Mouse (Mus musculus): ENCODE results near the gene Rhof. TPM values are rescaled to one million over a fixed set of nuclear protein-coding genes. Genes with fewer than 3 reads are reported as not detected.

The Rhof gene
- polyA plus RNA-seq, 1 experiment from 2014 or later: 1.2 TPM

- H3K4me3 ChIP-seq: peak overlapping the region; percentile 99
- H3K27me3 ChIP-seq (replicated peaks; ENCODE audit: low read depth, poor library complexity, severe bottlenecking): no peaks in the 10 kb centered on the region
- H3K36me3 ChIP-seq (replicated peaks): peaks cover 57% of the 10 kb centered on the region
- H3K27ac ChIP-seq (replicated peaks): no peak overlapping the region
- peaks cover 66% of the 10 kb centered on the region for H3K4me1 ChIP-seq
- H3K9me3 ChIP-seq: no peaks in the 10 kb centered on the region
- 42% methylated on average over 20 of the region's 20 CpGs for WGBS
- DNase-seq (ENCODE audit: low spot score): no peak
Observed at GRCm38 (mm10) chr5:123144746-123145590, 12.5 kb upstream of the Rhof start.

GRCm38 (mm10) chr5:123143971-123144745 lies 11.7 kb upstream of the Rhof start:
- 6% methylated on average over 17 of the region's 17 CpGs for WGBS
- H3K4me1 ChIP-seq: peaks cover 61% of the 10 kb centered on the region
- H3K4me3 ChIP-seq: peak overlapping the region; percentile 99
- no peaks in the 10 kb centered on the region for H3K9me3 ChIP-seq
- H3K36me3 ChIP-seq (replicated peaks): peaks cover 50% of the 10 kb centered on the region
- H3K27ac ChIP-seq (replicated peaks): peak overlapping the region; percentile 100; the same call in 1 of the 2 replicates
- H3K27me3 ChIP-seq (replicated peaks; ENCODE audit: low read depth, poor library complexity, severe bottlenecking): no peaks in the 10 kb centered on the region
- peak; percentile 26 for DNase-seq (ENCODE audit: low spot score)

- DNase-seq (ENCODE audit: low spot score): peak; percentile 64
- Histone ChIP-seq H3K4me3 (peak overlapping the region; percentile 99), H3K4me1 (peaks cover 58% of the 10 kb centered on the region), H3K27ac (replicated peaks) (peak overlapping the region; percentile 100), H3K9me3 (no peaks in the 10 kb centered on the region), H3K36me3 (replicated peaks) (peaks cover 43% of the 10 kb centered on the region), H3K27me3 (replicated peaks; ENCODE audit: low read depth, poor library complexity, severe bottlenecking) (no peaks in the 10 kb centered on the region)
- WGBS: 1% methylated on average over 24 of the region's 24 CpGs
Observed at GRCm38 (mm10) chr5:123143251-123143970, 10.9 kb upstream of the Rhof start.

- Histone ChIP-seq H3K4me1 (peaks cover 62% of the 10 kb centered on the region), H3K4me3 (peak within 1 kb of the TSS; percentile 99)
- peak; percentile 78 for DNase-seq (ENCODE audit: low spot score)
Observed at GRCm38 (mm10) chr5:123142161-123143157, 10.0 kb upstream of the Rhof start, which contains the start of gene Setd1b. Gene Setd1b, plus strand, starts transcription at chr5:123142193.

GRCm38 (mm10) chr5:123141555-123142160 lies 9.2 kb upstream of the Rhof start:
- Histone ChIP-seq H3K9me3 (no peaks in the 10 kb centered on the region), H3K36me3 (replicated peaks) (peaks cover 25% of the 10 kb centered on the region), H3K27ac (replicated peaks) (peak overlapping the region; percentile 100), H3K27me3 (replicated peaks; ENCODE audit: low read depth, poor library complexity, severe bottlenecking) (no peaks in the 10 kb centered on the region), H3K4me3 (peak overlapping the region; percentile 99), H3K4me1 (peaks cover 69% of the 10 kb centered on the region)
- peak; percentile 79 for DNase-seq (ENCODE audit: low spot score)
- WGBS: under 1% methylated on average over 37 of the region's 38 CpGs

More at GRCm38 (mm10) chr5:123142161-123143157, 10.0 kb upstream of the Rhof start, which contains the start of gene Setd1b:
- Histone ChIP-seq H3K27ac (replicated peaks) (peak within 1 kb of the TSS; percentile 100), H3K9me3 (no peaks in the 10 kb centered on the region), H3K27me3 (replicated peaks; ENCODE audit: low read depth, poor library complexity, severe bottlenecking) (no peaks in the 10 kb centered on the region), H3K36me3 (replicated peaks) (peaks cover 33% of the 10 kb centered on the region)
- under 1% methylated on average over 92 of the region's 103 CpGs for WGBS

GRCm38 (mm10) chr5:123140694-123141554 lies 8.4 kb upstream of the Rhof start:
- WGBS: under 1% methylated on average over 31 of the region's 31 CpGs
- peak; percentile 93 for DNase-seq (ENCODE audit: low spot score)
- H3K4me3 ChIP-seq: peak overlapping the region; percentile 99
- H3K36me3 ChIP-seq (replicated peaks): peaks cover 18% of the 10 kb centered on the region
- H3K27ac ChIP-seq (replicated peaks): peak overlapping the region; percentile 100
- no peaks in the 10 kb centered on the region for H3K27me3 ChIP-seq (replicated peaks; ENCODE audit: low read depth, poor library complexity, severe bottlenecking)
- H3K9me3 ChIP-seq: no peaks in the 10 kb centered on the region
- H3K4me1 ChIP-seq: peaks cover 69% of the 10 kb centered on the region

GRCm38 (mm10) chr5:123139722-123140627 lies 7.5 kb upstream of the Rhof start:
- Histone ChIP-seq H3K36me3 (replicated peaks) (peaks cover 18% of the 10 kb centered on the region), H3K4me1 (peaks cover 69% of the 10 kb centered on the region), H3K27me3 (replicated peaks; ENCODE audit: low read depth, poor library complexity, severe bottlenecking) (no peaks in the 10 kb centered on the region), H3K27ac (replicated peaks) (peak overlapping the region; percentile 100), H3K4me3 (peak overlapping the region; percentile 99), H3K9me3 (no peaks in the 10 kb centered on the region)
- under 1% methylated on average over 28 of the region's 28 CpGs for WGBS
- DNase-seq (ENCODE audit: low spot score): peak; percentile 44

GRCm38 (mm10) chr5:123138953-123139721 lies 6.6 kb upstream of the Rhof start:
- peak overlapping the region; percentile 100 for H3K27ac ChIP-seq (replicated peaks)
- under 1% methylated on average over 39 of the region's 39 CpGs for WGBS
- peaks cover 69% of the 10 kb centered on the region for H3K4me1 ChIP-seq
- H3K36me3 ChIP-seq (replicated peaks): peaks cover 18% of the 10 kb centered on the region
- H3K4me3 ChIP-seq: peak overlapping the region; percentile 99
- peak; percentile 81 for DNase-seq (ENCODE audit: low spot score)
- no peaks in the 10 kb centered on the region for H3K27me3 ChIP-seq (replicated peaks; ENCODE audit: low read depth, poor library complexity, severe bottlenecking)
- H3K9me3 ChIP-seq: no peaks in the 10 kb centered on the region

- Histone ChIP-seq H3K9me3 (no peaks in the 10 kb centered on the region), H3K4me1 (peaks cover 69% of the 10 kb centered on the region), H3K4me3 (peak overlapping the region; percentile 99), H3K27ac (replicated peaks) (peak overlapping the region; percentile 100), H3K27me3 (replicated peaks; ENCODE audit: low read depth, poor library complexity, severe bottlenecking) (no peaks in the 10 kb centered on the region), H3K36me3 (replicated peaks) (peaks cover 24% of the 10 kb centered on the region)
- DNase-seq (ENCODE audit: low spot score): peak; percentile 91
- under 1% methylated on average over 40 of the region's 40 CpGs for WGBS
Observed at GRCm38 (mm10) chr5:123138230-123138911, 5.9 kb upstream of the Rhof start.

All from embryonic facial prominence, embryonic 10.5 days (tissue).